Mouse (Mus musculus): ENCODE data around the gene Tjp3.

GRCm38 (mm10) chr10:81294442-81294841 is 3.1 kb upstream of the Tjp3 start:
- TF ChIP-seq CTCF (IDR thresholded peaks at IDR 0.05; ENCODE audit: control insufficient read depth, insufficient read depth, low read length) (no peak), POLR2A (IDR thresholded peaks at IDR 0.05; ENCODE audit: borderline replicate concordance, control insufficient read depth, low read depth, low read length) (no peak)

All from bone marrow, adult 2 months (tissue).